Mouse (Mus musculus) CH12.LX (cell line): ENCODE measurements around the gene 4930590J08Rik. TPM values are rescaled to one million over a fixed set of nuclear protein-coding genes. Genes with fewer than 3 reads are reported as not detected.

Source experiments
- DNase-seq: peaks from one replicate; pipeline ENCODE4 v3.0.0-alpha.2; 2013; ENCODE audit errors: extremely low read depth
- H3K27ac ChIP-seq: 2 replicates; pipeline ENCODE4 v1.5.1; 2012; ENCODE audit warnings: low read depth, mild to moderate bottlenecking, control low read depth, moderate library complexity; ENCODE audit not compliant: insufficient read depth
- H3K27me3 ChIP-seq: replicated peaks from 2 replicates; pipeline ENCODE3; 2012; ENCODE audit warnings: inconsistent platforms
- H3K36me3 ChIP-seq, 2 experiments: replicated peaks in 1 of 2; 2 replicates each; pipeline versions ENCODE3 to v1.6.1; 2012; ENCODE audit warnings: inconsistent platforms in 1 of 2, low read length in 1 of 2, mild to moderate bottlenecking in 1 of 2, mixed read lengths in 1 of 2, moderate library complexity in 1 of 2; ENCODE audit not compliant: control insufficient read depth in 1 of 2, insufficient read depth in 1 of 2
- H3K4me1 ChIP-seq, 2 experiments: 2 replicates each; pipeline ENCODE4 v1.6.1; 2012; ENCODE audit warnings: inconsistent platforms in 1 of 2, moderate library complexity in 1 of 2; ENCODE audit not compliant: insufficient read depth in 2 of 2, control insufficient read depth in 1 of 2
- H3K4me2 ChIP-seq: 2 replicates; pipeline ENCODE4 v1.6.1; 2012; ENCODE audit warnings: low read depth, mild to moderate bottlenecking, control low read depth; ENCODE audit not compliant: poor library complexity, insufficient read depth, severe bottlenecking
- H3K4me3 ChIP-seq, 3 experiments: fragments of 150-350 bp in 1 of 3; sonication (generic) in 1 of 3; replicated peaks in 1 of 3; 2 replicates each; pipeline versions ENCODE3 to v1.5.1; 2011 to 2012; ENCODE audit warnings: low read depth in 2 of 3, low read length in 2 of 3, mild to moderate bottlenecking in 2 of 3, moderate library complexity in 2 of 3, control low read depth in 1 of 3, improper control_type of control experiment in 1 of 3, inconsistent platforms in 1 of 3, mixed read lengths in 1 of 3; ENCODE audit not compliant: poor library complexity in 1 of 3
- H3K79me2 ChIP-seq: replicated peaks from 2 replicates; pipeline ENCODE4 v1.6.1; 2012; ENCODE audit warnings: mild to moderate bottlenecking, moderate library complexity; ENCODE audit not compliant: control insufficient read depth, poor library complexity, insufficient read depth, severe bottlenecking; ENCODE audit errors: extremely low read depth
- H3K9ac ChIP-seq: 2 replicates; pipeline ENCODE4 v1.6.1; 2012; ENCODE audit warnings: low read depth, mild to moderate bottlenecking, control low read depth, moderate library complexity; ENCODE audit not compliant: insufficient read depth
- H3K9me3 ChIP-seq: replicated peaks from 2 replicates; pipeline ENCODE3; 2012; ENCODE audit warnings: low read length, inconsistent platforms, mixed read lengths
- CTCF ChIP-seq, 2 experiments: IDR thresholded peaks in 1 of 2; conservative IDR thresholded peaks in 1 of 2; 2 replicates each; pipeline ENCODE4 v1.5.1; 2011 to 2012; ENCODE audit warnings: low read depth in 2 of 2, low read length in 2 of 2, improper control_type of control experiment in 1 of 2, inconsistent platforms in 1 of 2, mild to moderate bottlenecking in 1 of 2, moderate library complexity in 1 of 2
- E2F4 ChIP-seq: IDR thresholded peaks from 2 replicates; pipeline ENCODE4 v1.6.1; 2011; ENCODE audit warnings: low read depth, low read length, improper control_type of control experiment; ENCODE audit not compliant: insufficient replicate concordance
- ELF1 ChIP-seq: IDR thresholded peaks from 2 replicates; pipeline ENCODE4 v1.6.1; 2014; ENCODE audit warnings: low read depth, mild to moderate bottlenecking, inconsistent platforms, low read length, improper control_type of control experiment
- EP300 ChIP-seq: IDR thresholded peaks from 2 replicates; pipeline ENCODE4 v1.6.1; 2011; ENCODE audit warnings: low read length, improper control_type of control experiment
- GABPA ChIP-seq: IDR thresholded peaks from 2 replicates; pipeline ENCODE4 v1.6.1; 2012; ENCODE audit warnings: low read depth, low read length, improper control_type of control experiment, inconsistent platforms; ENCODE audit not compliant: insufficient replicate concordance
- HCFC1 ChIP-seq: IDR thresholded peaks from 2 replicates; pipeline ENCODE4 v1.6.1; 2012; ENCODE audit warnings: low read depth, mild to moderate bottlenecking, inconsistent platforms, low read length, improper control_type of control experiment
- IRF4 ChIP-seq: IDR thresholded peaks from 2 replicates; pipeline ENCODE4 v1.6.1; 2014; ENCODE audit warnings: low read depth, mild to moderate bottlenecking, inconsistent platforms, low read length, improper control_type of control experiment
- JUN ChIP-seq: IDR thresholded peaks from 2 replicates; pipeline ENCODE4 v1.6.1; 2011; ENCODE audit warnings: low read depth, mild to moderate bottlenecking, low read length, improper control_type of control experiment, moderate library complexity; ENCODE audit not compliant: insufficient read depth
- JUND ChIP-seq: conservative IDR thresholded peaks from 2 replicates; pipeline ENCODE4 v1.6.1; 2011; ENCODE audit warnings: low read depth, low read length, improper control_type of control experiment
- KAT2A ChIP-seq: IDR thresholded peaks from 2 replicates; pipeline ENCODE4 v1.6.1; 2012; ENCODE audit warnings: low read length, improper control_type of control experiment, inconsistent platforms; ENCODE audit not compliant: insufficient replicate concordance
- MAFK ChIP-seq: IDR thresholded peaks from 2 replicates; pipeline ENCODE4 v1.6.1; 2011; ENCODE audit warnings: low read length, improper control_type of control experiment; ENCODE audit not compliant: insufficient replicate concordance
- MEF2A ChIP-seq: IDR thresholded peaks from 2 replicates; pipeline ENCODE4 v1.6.1; 2014; ENCODE audit warnings: low read depth, mild to moderate bottlenecking, inconsistent platforms, low read length, improper control_type of control experiment, borderline replicate concordance
- MXI1 ChIP-seq: IDR thresholded peaks from 2 replicates; pipeline ENCODE4 v1.6.1; 2011; ENCODE audit warnings: mild to moderate bottlenecking, low read depth, low read length, improper control_type of control experiment
- MYC ChIP-seq: IDR thresholded peaks from 2 replicates; pipeline ENCODE4 v1.6.1; 2011; ENCODE audit warnings: low read depth, mild to moderate bottlenecking, improper control_type of control experiment, low read length
- NELFE ChIP-seq: IDR thresholded peaks from 2 replicates; pipeline ENCODE4 v1.6.1; 2011; ENCODE audit warnings: low read depth, low read length, improper control_type of control experiment
- NRF1 ChIP-seq: IDR thresholded peaks from 2 replicates; pipeline ENCODE4 v1.6.1; 2014; ENCODE audit warnings: low read depth, mild to moderate bottlenecking, inconsistent platforms, low read length, improper control_type of control experiment, moderate library complexity
- PAX5 ChIP-seq: IDR thresholded peaks from 2 replicates; pipeline ENCODE4 v1.6.1; 2012; ENCODE audit warnings: low read length, inconsistent platforms, mixed read lengths
- RAD21 ChIP-seq: IDR thresholded peaks from 2 replicates; pipeline ENCODE4 v1.6.1; 2011; ENCODE audit warnings: low read depth, mild to moderate bottlenecking, low read length, improper control_type of control experiment, moderate library complexity
- RCOR1 ChIP-seq: conservative IDR thresholded peaks from 2 replicates; pipeline ENCODE4 v1.6.1; 2012; ENCODE audit warnings: low read depth, mild to moderate bottlenecking, inconsistent platforms, low read length, improper control_type of control experiment
- SIN3A ChIP-seq: IDR thresholded peaks from 2 replicates; pipeline ENCODE4 v1.6.1; 2012; ENCODE audit warnings: low read length, improper control_type of control experiment, inconsistent platforms
- SMC3 ChIP-seq: IDR thresholded peaks from 2 replicates; pipeline ENCODE4 v1.6.1; 2011; ENCODE audit warnings: low read depth, low read length, improper control_type of control experiment
- TBP ChIP-seq: conservative IDR thresholded peaks from 2 replicates; pipeline ENCODE4 v1.6.1; 2011; ENCODE audit warnings: low read depth, low read length, improper control_type of control experiment
- TCF12 ChIP-seq: IDR thresholded peaks from 2 replicates; pipeline ENCODE4 v1.6.1; 2014; ENCODE audit warnings: low read depth, mild to moderate bottlenecking, inconsistent platforms, low read length, improper control_type of control experiment
- UBTF ChIP-seq: IDR thresholded peaks from 2 replicates; pipeline ENCODE4 v1.6.1; 2012; ENCODE audit warnings: low read depth, mild to moderate bottlenecking, inconsistent platforms, low read length, improper control_type of control experiment, moderate library complexity
- ZKSCAN1 ChIP-seq: IDR thresholded peaks from 2 replicates; pipeline ENCODE4 v1.6.1; 2012; ENCODE audit warnings: low read depth, inconsistent platforms, low read length, improper control_type of control experiment, borderline replicate concordance
- ZNF384 ChIP-seq: IDR thresholded peaks from 2 replicates; pipeline ENCODE4 v1.6.1; 2012; ENCODE audit warnings: low read depth, low read length, improper control_type of control experiment, inconsistent platforms
- dilution Hi-C: fragments of 300-500 bp; cut with MboI; formaldehyde crosslinking; loops from 2 replicates; pipeline ENCODE4 v1.14.3; 2020; ENCODE audit warnings: low sequenced_read_pairs; ENCODE audit not compliant: extremely low pct_unique_long_range_greater_than_20kb, extremely low pct_ligation_motif_present
- in situ Hi-C: fragments of 300-500 bp; cut with MboI; formaldehyde crosslinking; loops from 3 replicates; pipeline ENCODE4 v1.14.3; 2019; ENCODE audit warnings: low sequenced_read_pairs, low pct_ligation_motif_present, low pct_unique_long_range_greater_than_20kb, mixed read lengths
- polyA plus RNA-seq: library from polyadenylated mRNA; unstranded; fragments of >175 nt; gene quantifications from 2 replicates; pipeline ENCODE4 v1.2.1, GENCODE M21; 2012; ENCODE audit warnings: low read depth; ENCODE audit not compliant: insufficient read length
- total RNA-seq, 2 experiments: library from RNA; depleted of rRNA; stranded (reverse); fragments of 300-350 nt in 1 of 2; fragments of >200 nt in 1 of 2; gene quantifications; 2 replicates each; pipeline ENCODE4 v1.2.3; 2012 to 2014

The 4930590J08Rik gene
- total and polyA plus RNA-seq, 3 experiments, result 0.30 to 0.69 (median 0.34) TPM

- TF ChIP-seq KAT2A (no peak), RAD21 (no peak), E2F4 (no peak), NELFE (no peak), UBTF (no peak), CTCF (conservative IDR thresholded peaks at IDR 0.05 in 1 of 2, IDR thresholded peaks at IDR 0.05 in 1 of 2; ENCODE audit: low read depth in 2 of 2, low read length in 2 of 2) (no peak), ZKSCAN1 (no peak), EP300 (no peak), NRF1 (no peak), MEF2A (no peak), ELF1 (no peak)
- TF ChIP-seq, all 38 proteins: peak for 0
- Histone ChIP-seq H3K4me1 (peaks cover 12 to 51% of the 10 kb centered on the region in 2 experiments), H3K79me2 (no peaks in the 10 kb centered on the region), H3K9ac (no peak overlapping the region), H3K27me3 (no peaks in the 10 kb centered on the region), H3K4me3 (no peak overlapping the region), H3K27ac (no peak overlapping the region), H3K9me3 (no peaks in the 10 kb centered on the region), H3K4me2 (no peak overlapping the region), H3K36me3 (no peaks in the 10 kb centered on the region)
- no peak for DNase-seq
- dilution Hi-C loops (no loop called here), in situ Hi-C loops (no loop called here)
Observed at GRCm38 (mm10) chr6:91917716-91918115, 15.1 kb downstream of the 4930590J08Rik start.

DNA sequence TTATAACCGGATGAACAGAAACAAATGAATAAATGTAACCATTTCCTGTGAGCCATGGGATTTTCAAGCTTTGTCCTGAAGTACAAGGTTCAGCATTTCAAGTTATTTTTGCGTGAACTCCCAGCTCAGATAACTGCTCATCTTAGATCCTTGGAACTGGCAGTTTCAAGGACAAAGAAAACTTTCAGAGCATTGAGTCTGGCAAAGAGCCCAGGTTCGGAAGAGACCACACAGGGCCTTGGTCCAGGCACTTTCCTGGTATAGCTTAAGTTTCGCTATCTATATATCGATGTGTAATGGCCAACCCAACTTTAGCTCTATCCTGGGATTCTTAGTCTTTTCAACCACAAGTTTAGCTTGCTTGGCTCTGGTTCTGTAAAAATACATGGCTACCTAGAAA, 28.6 kb downstream of the 4930590J08Rik start:
- Histone ChIP-seq H3K4me2 (no peak overlapping the region), H3K9me3 (no peaks in the 10 kb centered on the region), H3K79me2 (no peaks in the 10 kb centered on the region), H3K27me3 (peaks cover 3% of the 10 kb centered on the region), H3K9ac (no peak overlapping the region), H3K36me3 (no peaks in the 10 kb centered on the region), H3K4me1 (no peaks in the 10 kb centered on the region), H3K4me3 (no peak overlapping the region), H3K27ac (no peak overlapping the region)
- TF ChIP-seq NELFE, result no peak
- TF ChIP-seq MYC, result no peak
- no peak for TF ChIP-seq HCFC1
- no peak for TF ChIP-seq CTCF (conservative IDR thresholded peaks at IDR 0.05 in 1 of 2, IDR thresholded peaks at IDR 0.05 in 1 of 2; ENCODE audit: low read depth in 2 of 2, low read length in 2 of 2)
- no peak for TF ChIP-seq RCOR1
- TF ChIP-seq MXI1, result no peak
- TF ChIP-seq GABPA, result no peak
- no peak for TF ChIP-seq MEF2A
- TF ChIP-seq MAFK, result no peak
- TF ChIP-seq PAX5, result no peak
- TF ChIP-seq KAT2A, result no peak
- no peak for TF ChIP-seq SIN3A
- TF ChIP-seq JUND, result no peak
- TF ChIP-seq JUN, result no peak
- TF ChIP-seq RAD21, result no peak
- no peak for TF ChIP-seq IRF4
- no peak for TF ChIP-seq SMC3
- no peak for TF ChIP-seq TBP
- no peak for TF ChIP-seq TCF12
- no peak for TF ChIP-seq ZNF384
- in situ Hi-C loops (no loop called here), dilution Hi-C loops (no loop called here)
- DNase-seq, result no peak
